Mouse (Mus musculus) CD4-positive, CD25-positive, alpha-beta regulatory T cell, adult 4 months (primary cell): ENCODE data around the gene Ckb. TPM values are rescaled to one million over a fixed set of nuclear protein-coding genes. Genes with fewer than 3 reads are reported as not detected.
"Not testable (repeated sequence)": the region's sequence is repeated elsewhere in the genome, so short reads cannot be mapped to it uniquely, and the experiment has no call there.

Experiments
- ATAC-seq: one replicate; pipeline ENCODE4 v1.8.0; 2017
- polyA plus RNA-seq, 2 experiments: library from polyadenylated mRNA; unstranded; fragments of 100-300 nt; shearing (Covaris generic); gene quantifications; one replicate each; pipeline ENCODE4 v1.2.1; 2017

The Ckb gene
- polyA plus RNA-seq, 2 experiments from 2014 or later = 24.1 to 30.0 TPM

DNA sequence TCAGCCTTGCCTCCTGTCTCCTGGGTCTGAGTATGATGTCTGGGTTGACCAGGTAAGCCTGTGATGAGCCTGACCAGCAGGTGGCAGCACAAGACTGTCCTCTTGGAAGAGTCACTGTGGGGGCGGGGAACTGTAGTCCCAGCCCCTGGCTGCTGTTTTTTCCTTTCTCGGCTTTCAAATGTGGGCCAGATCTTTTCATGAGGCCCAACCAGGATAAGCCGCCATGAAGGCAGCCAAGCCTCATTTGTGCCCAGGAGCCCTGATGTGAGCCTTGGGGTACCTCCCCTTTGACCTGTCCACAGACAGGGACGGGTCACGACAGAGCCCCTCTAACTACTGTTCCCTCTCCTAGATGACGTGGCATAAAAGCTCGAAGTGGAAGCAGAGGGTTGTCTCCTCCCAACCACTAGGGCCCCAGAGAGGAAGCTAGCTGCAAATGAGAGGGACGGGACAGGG, 3.7 kb downstream of the Ckb start:
- ATAC-seq = peak; percentile 79

DNA sequence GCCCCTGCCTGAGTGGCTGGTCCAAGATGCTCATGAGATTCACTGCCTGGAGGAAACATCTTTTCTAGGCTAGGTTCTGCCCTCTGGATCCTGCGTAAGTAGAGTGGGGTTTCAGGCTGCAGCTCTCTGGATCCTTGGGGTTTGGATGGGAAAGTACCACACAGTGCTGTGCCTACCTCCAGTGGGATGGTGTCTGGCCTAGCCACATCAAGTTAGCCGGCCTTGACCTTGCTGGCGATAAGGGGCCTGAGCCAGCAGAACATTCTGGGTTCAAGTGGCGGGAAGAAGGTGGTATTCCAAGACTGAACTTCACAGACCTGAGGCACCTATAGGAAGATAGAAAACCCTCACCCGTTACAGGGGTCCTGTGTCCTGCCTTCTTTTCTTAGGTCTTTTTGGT, 4.7 kb downstream of the Ckb start:
- ATAC-seq = no peak

- ATAC-seq = no peak
Measured at GRCm38 (mm10) chr12:111666380-111666779, 5.8 kb downstream of the Ckb start.

DNA sequence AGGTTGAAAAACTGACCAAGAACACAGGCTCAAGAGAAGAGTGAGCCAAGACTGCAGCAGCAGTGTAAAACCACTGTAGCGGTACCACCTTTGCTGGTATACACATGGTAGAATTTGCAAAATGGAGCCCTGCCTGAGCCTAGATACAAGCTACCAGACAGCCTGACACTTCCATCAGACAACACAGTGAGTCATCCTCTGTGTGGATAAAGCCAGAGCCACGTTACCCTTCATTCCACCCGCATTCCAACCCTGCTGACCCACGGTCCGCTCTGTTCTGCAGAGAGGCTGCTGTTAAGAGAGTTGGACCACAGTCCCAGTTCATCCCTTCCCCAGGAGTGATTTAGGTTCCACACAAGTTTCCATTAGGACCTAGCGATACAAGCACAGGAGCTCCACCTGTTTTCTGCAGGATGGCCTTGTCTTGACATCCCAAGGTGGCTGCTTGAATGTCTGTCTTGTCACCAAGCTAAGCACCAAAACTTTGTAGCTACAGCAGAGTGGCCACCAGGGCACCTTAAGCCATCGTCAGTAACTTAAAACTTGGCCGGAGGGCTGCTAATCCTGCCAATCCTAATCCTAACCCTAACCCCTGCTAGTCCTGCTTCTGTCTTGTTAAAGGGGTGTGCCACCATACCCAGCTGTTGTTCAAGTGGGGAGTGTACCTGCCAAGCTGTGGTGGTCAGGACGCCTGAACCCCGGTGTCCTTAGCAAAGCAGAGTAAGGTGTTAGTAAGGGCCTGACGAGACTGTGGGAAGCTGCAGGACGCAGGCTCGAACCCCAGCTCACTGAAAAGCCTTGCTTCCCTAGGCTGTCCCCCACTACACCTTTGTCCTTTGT, 6.9 kb downstream of the Ckb start:
- ATAC-seq = no peak

- ATAC-seq = no peak
Measured at GRCm38 (mm10) chr12:111664144-111664634, 7.9 kb downstream of the Ckb start.

DNA sequence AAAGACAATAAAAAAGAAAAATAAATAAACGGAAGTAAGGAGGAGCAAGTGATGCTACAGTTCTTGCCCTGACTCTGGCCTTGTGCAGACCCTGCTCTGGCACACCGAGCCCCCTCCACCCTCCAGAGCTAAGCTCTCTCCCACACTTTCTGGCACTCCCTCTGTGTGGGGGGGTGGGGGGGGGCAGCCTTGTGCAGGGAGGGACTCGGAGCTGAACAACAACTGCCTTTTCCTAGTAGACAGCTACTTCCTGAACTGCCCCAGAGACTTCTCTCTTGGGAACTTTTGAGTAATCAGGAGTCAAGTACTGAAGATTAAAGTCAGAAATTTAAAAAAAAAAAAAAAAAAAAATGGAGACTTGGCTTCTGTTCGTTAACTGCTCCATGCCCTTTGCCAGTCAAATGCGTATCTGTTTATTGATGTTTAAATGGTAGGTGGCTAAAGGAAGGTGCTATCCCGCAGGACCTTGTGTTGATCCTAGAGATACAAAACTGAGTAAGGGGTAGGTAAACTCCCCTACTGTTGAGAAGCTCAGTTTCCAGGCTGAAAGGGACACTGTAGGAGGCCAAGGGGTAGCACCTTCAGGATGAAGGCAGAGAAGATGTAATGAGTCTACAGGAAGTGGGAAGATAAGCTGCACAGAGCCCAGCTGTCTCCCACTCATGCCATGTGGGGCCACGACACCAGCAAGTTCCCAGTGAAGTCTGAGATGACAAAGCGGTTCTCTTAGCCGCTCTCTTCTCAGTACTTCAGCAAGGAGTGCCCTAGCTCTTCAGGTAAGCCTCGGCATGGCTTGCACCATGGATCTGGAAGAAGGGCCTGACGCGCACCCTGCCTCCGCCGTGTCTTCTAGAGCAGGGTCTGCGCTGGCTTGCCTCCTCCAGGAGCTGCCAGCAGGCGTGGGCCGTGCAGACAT, 8.7 kb downstream of the Ckb start:
- no peak for ATAC-seq

GRCm38 (mm10) chr12:111661554-111661953, 10.6 kb downstream of the Ckb start:
- not testable (repeated sequence) for ATAC-seq

- ATAC-seq = no peak
Measured at GRCm38 (mm10) chr12:111660628-111661027, 11.5 kb downstream of the Ckb start.

DNA sequence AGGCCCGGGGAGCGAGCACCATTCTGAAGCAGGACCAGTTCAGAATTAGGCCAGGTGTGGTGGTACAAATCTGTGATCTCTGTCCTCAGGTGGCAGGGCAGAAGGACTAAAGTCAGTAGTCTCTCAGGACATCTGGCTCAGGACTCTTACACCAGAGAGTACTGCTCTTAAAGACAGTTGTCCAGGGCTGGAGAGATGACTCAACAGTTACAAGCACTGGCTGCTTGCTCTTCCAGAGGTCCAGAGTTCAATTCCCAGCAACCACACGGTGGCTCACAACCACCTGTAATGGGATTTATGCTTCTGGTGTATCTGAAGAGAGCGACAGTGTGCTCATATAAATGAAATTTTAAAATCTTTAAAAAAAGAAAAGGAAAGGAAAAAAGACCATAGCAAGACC, 12.8 kb downstream of the Ckb start:
- no peak for ATAC-seq

DNA sequence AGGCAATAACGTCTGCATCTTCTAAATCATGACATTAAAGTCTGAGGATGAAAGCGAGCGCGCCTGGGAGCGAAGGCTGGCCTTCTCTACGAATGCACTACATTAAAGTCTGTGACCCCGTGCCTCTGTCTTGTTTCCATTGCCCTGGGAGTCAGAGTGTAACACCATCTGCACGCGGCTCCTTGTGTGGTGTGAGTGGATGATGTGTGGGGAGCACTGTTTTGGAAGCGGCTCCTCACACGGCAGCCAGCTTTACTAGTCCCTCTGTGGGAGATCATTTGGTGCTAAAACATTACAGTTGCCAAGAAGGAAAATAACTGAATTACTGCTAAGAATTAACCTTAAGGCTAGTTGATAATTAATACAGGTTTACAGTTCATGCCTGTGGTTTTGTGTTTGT, 16.4 kb downstream of the Ckb start:
- ATAC-seq = no peak

DNA sequence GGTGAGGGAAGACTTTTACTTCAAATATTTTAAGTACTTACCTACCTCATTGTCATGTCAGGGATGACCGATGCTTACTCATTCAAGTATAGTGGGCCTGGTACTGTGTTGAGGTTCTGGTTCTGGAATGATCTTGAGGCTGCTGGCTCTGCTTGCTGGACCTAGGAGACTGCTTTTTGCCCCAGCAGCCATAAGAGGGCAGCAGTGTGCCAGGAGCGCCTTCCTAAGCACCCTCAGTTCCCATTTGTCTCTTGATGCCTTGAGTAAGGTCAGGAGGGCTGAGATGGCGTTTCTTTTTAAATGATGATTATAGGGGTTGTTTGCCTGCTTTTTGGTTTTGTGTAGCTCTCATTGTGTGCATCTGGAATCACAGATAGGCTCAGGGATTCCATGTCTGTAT, 18.7 kb downstream of the Ckb start:
- ATAC-seq = peak; percentile 80

DNA sequence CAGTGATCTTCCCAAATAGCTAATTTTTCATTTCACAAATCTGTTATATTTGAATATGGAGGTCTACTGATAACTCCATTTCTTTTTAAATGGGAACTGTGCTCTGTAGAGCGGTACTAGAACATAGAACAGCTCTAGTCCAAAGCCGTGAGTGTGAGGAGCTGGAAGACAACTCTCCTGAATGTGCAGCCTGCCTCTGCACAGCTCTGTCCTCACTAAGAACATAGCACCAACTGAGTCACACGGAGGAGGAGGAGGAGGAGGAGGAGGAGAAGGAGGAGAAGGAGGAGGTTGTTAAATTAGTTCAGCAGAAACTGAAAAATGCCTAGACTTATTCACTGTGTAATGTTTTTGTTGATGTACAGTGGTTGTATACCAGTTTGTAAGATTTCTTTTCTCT, 19.2 kb downstream of the Ckb start:
- ATAC-seq = no peak

DNA sequence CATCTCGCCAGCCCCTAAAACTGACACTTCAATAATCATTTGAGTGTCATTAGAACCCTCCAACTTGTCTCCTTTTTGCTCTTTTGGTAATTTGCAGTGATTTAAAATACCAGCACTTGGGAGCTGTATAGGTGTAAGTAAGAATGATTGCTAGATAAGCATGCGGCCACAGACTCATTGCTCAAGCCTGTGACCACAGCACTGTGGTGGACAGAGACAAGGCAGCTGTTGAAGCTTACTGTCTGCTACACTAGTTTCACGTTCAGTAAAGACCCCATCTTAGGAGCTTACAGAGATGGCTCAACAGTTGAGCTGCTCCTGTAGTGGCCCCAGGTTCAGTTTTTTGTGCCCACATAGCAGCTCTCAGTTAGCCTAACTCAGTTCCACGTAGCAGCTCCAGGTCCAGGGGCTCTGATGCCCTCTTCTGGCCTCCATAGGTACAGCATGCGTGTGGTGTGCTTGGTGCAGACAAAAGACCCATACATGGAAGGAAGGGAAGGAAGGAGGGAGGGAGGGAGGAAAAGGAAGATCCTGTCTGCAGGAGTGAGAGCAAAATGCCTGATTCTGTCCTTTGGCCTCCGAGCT, 24.0 kb downstream of the Ckb start:
- peak; percentile 54 for ATAC-seq

Other genes with a start within 250 kb of the Ckb start
- not detected for gene Tnfaip2, start 229.9 kb downstream of the Ckb start, polyA plus RNA-seq
- not detected for gene Gm266, start 186.5 kb downstream of the Ckb start, polyA plus RNA-seq
- gene Eif5, start 134.3 kb downstream of the Ckb start, polyA plus RNA-seq = 100 to 1,000 TPM in 1 of 2 experiments, 10 to 100 TPM in 1; 76.9 to 116 TPM
- 10 to 100 TPM; 28.9 to 33.9 TPM for gene Mark3, start 97.8 kb downstream of the Ckb start, polyA plus RNA-seq
- gene Trmt61a, start 5.8 kb upstream of the Ckb start, polyA plus RNA-seq = 1 to 10 TPM; 2.9 to 4.8 TPM
- gene Bag5, start 40.9 kb upstream of the Ckb start, polyA plus RNA-seq = 10 to 100 TPM; 32.5 to 37.9 TPM
- gene Apopt1, start 40.9 kb upstream of the Ckb start, polyA plus RNA-seq = 10 to 100 TPM; 69.2 to 69.5 TPM
- gene Klc1, start 86.5 kb upstream of the Ckb start, polyA plus RNA-seq = 10 to 100 TPM; 17.8 to 20.6 TPM
- 1 to 10 TPM; 3.8 to 4.7 TPM for gene Xrcc3, start 141.5 kb upstream of the Ckb start, polyA plus RNA-seq
- 1 to 10 TPM; 5.4 to 6.9 TPM for gene Zfyve21, start 141.8 kb upstream of the Ckb start, polyA plus RNA-seq
- 10 to 100 TPM; 10.7 to 15.1 TPM for gene Ppp1r13b, start 235.8 kb upstream of the Ckb start, polyA plus RNA-seq